Mouse (Mus musculus): Measurements from ENCODE around the gene Slc31a1.

- no peak for TF ChIP-seq CTCF (IDR thresholded peaks at IDR 0.05; ENCODE audit: low read depth)
- no peak for TF ChIP-seq EP300 (IDR thresholded peaks at IDR 0.05; ENCODE audit: low read depth)
Observed at GRCm38 (mm10) chr4:62398956-62399355, 38.4 kb downstream of the Slc31a1 start.
